Mouse (Mus musculus) NIH3T3 (cell line): ENCODE results near the gene Aldh1b1.

Experiments
- DNase-seq: peaks from one replicate; pipeline ENCODE4 v3.0.0-alpha.2; 2012; ENCODE audit warnings: low read depth

Aldh1b1 gene

DNA sequence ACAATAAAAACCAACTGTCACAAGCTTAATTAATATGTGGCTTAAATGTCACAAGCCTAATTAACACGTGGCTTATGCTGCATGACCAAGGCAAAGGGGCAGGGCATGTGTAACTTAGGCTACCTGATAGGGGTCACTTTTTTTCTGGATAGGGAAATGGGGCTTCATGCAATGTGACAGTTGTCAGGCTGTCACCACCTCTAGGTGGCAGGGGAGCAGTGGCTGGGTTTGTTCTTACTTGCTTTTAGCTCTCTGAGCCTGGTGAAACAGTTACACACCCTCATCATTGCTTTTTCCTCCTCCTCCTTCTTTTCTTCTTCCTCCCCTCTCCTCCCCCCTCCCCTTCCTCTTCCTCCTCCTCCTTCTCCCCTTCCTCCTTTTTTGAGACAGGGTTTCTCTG lies 15.2 kb upstream of the Aldh1b1 start:
- no peak for DNase-seq

- no peak for DNase-seq
Observed at GRCm38 (mm10) chr4:45785959-45786358, 12.9 kb upstream of the Aldh1b1 start.

DNA sequence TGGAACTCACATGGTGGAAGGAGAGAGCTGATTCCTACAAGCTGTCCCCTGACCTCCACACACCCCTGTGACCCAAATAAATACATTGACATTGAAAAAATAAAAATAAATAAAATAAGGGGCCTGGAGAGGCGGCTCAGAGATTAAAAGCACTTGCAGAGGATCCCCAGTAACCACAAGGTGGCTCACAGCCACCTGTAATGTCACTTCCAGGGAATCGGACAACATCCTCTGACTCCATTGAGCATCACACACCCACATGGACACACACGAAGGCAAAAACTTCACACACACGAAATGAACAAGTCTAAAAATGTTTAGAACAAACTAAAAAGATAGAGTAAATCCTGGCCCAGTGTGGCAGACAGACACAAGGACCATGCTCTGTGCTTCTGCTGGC lies 12.1 kb upstream of the Aldh1b1 start:
- DNase-seq, result no peak

- DNase-seq, result no peak
Observed at GRCm38 (mm10) chr4:45788446-45789081, 10.3 kb upstream of the Aldh1b1 start.

DNA sequence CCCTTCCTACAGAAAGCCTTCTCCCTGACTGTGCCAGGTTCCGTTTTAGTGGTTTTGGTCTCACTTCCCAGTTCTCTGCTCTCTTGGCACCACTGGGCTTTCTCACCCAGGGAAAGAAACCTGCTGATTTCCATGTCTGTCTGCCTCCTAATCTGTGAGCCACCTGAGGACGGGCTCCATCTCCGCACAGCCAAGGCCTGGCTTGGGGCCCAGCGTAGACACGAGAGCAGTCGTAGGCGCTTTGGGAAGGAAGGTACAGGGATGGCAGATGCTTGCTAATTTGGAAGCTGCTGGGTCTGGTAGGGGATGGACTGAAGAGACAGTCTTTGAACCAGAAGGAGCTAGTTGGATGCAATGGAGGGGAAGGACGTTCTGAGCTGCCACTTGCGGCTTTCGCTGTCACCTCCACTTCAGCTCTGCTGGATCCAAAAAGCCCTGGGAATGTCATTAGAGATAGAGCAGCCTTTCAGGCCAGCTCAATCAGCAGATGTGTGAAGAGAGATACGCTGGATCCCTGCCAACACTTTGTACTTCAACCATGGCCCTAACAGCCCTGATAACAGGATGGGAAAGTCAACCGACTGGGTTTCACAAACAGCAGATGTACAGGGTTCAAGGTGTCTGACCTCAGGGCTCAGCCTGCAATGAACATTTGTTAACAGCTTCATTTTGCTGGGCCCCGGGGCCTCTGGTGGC lies 9.4 kb upstream of the Aldh1b1 start:
- DNase-seq, result no peak

- DNase-seq, result no peak
Observed at GRCm38 (mm10) chr4:45790018-45790417, 8.8 kb upstream of the Aldh1b1 start.

- DNase-seq, result no peak
Observed at GRCm38 (mm10) chr4:45795191-45795811, 3.5 kb upstream of the Aldh1b1 start.

DNA sequence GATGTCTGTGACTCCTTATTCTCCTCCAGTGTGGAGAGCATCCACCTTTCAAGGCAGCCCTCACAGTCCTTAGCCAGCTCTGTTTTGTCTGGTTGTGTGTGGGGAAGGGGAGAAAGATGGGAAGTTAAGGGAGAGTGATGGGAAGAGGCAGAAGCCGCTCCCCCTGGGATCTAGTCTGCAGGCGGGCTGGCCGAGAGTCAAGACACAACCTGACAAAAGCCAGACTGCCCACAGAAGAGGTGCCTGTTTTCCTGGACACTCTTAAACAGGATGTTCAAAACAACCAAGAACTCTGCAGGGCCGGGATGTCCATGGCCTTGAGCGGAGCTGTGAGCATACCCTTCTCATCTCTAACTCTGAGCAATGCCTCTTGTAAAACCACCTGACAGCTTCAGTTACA lies 2.1 kb upstream of the Aldh1b1 start:
- DNase-seq, result no peak

GRCm38 (mm10) chr4:45799956-45800537 lies 1.2 kb downstream of the Aldh1b1 start:
- DNase-seq, result no peak

DNA sequence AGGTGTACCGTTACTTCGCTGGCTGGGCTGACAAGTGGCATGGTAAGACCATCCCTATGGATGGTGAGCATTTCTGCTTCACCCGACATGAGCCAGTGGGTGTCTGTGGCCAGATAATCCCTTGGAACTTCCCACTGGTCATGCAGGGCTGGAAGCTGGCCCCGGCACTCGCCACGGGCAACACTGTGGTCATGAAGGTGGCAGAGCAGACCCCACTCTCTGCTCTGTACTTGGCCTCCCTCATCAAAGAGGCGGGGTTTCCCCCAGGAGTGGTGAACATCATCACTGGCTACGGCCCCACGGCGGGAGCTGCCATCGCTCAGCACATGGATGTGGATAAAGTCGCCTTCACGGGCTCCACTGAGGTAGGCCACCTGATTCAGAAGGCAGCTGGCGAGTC lies 4.1 kb downstream of the Aldh1b1 start:
- no peak for DNase-seq

- DNase-seq, result no peak
Observed at GRCm38 (mm10) chr4:45808034-45808433, 9.2 kb downstream of the Aldh1b1 start.

- no peak for DNase-seq
Observed at GRCm38 (mm10) chr4:45811250-45811649, 12.4 kb downstream of the Aldh1b1 start.

DNA sequence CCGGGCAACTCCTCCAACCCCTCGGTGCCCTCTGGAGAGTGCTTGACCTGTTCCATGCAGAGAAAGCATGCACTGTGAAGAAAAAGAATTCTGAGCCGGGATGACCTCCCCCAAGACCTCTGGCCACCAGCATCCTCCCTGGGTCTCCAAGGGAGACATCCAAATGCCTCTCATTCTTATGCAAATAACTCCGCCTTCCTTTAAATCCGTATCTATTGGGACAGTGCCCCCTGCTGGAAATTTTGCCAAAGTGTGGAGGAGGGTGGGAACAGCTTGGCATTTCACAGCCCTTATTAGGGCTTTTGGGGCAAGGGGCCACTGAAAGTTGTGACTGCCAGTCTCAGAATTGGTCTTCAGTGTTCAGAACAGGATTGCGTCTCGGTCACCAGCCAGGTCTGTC lies 16.7 kb downstream of the Aldh1b1 start:
- peak; percentile 29 for DNase-seq

GRCm38 (mm10) chr4:45818814-45819207 lies 20.0 kb downstream of the Aldh1b1 start:
- DNase-seq, result no peak

GRCm38 (mm10) chr4:45819208-45819931 lies 20.5 kb downstream of the Aldh1b1 start:
- DNase-seq, result peak; percentile 2

DNA sequence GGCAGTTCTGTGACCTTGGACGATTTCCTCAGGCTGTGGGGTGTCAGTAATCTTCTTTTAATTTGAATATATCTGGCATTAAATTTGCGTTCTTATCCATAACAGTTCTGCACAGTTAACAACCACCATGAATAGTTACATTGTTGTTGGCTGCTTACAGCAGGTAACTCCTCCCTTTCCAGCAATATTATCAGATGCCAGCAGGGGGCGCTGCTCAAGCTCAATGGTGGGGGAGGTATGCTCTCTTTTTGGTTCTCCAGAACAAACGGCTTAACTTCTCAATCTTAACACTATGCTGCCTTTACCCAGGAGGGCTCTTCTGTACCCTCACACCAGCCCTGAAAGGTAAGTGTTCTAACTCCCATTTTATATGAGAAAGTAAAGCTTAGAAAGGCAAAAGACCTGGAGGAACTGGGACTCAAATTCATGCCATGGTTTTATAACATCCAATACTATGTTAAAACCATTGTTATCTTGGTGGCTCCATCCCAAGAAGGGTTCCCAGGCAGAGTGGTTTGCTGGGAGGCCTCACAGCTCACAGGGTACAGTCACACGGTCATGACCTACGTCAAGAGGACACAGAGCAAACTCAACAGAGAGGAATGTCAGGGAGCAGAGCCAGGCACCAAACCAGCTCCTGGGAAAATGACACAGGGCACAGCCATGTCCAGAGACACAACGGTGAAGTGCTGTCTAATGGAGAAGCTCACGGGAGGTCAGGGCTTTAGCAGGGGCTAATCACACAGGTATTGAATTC lies 21.4 kb downstream of the Aldh1b1 start:
- peak; percentile 59 for DNase-seq

GRCm38 (mm10) chr4:45821995-45822394 lies 23.2 kb downstream of the Aldh1b1 start:
- no peak for DNase-seq

- no peak for DNase-seq
Observed at GRCm38 (mm10) chr4:45822781-45823575, 24.2 kb downstream of the Aldh1b1 start.

DNA sequence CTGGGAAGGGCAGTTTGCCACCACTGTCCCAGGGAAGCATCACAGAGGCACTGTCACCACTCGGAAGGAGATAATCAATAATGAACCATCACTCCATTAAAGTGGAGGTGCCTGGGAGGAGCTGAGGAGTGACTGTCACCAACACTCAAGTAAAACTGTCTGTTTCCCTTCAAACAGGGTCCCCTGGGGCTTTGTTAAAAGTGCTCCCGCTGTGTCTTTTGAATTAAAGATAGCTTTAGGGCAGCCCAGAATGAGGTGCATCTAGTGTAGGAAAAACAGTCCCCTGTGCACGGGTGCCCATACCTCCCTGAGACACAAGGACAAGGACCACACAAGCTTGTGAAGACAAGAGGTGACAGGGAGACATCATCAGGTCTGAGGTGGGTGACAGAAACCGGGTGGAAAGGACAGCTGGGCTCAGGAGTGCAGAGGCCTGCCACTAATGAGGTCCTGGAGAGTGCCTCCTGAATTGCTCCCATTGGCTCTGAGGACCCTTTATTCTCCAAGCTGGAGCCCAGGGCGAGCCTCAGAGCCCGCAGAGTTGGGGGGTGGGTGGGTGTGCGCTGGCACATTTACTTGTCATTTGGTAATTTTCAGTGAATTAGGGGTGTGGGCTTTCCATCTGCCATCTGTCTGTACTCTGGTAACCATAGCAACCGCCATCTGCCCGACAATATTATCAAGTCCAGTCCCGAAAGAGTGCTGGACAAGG lies 25.4 kb downstream of the Aldh1b1 start:
- no peak for DNase-seq
